Mouse (Mus musculus) limb, embryonic 13.5 days (tissue): ENCODE measurements around the gene Nlrp3. TPM values are rescaled to one million over a fixed set of nuclear protein-coding genes. Genes with fewer than 3 reads are reported as not detected.
A peak's percentile ranks its signal among the peaks of the same experiment; 100 is the strongest.
"Not testable (repeated sequence)": the region's sequence is repeated elsewhere in the genome, so short reads cannot be mapped to it uniquely, and the experiment has no call there.

Experiments
- ATAC-seq: fragments of 200-750 bp; cut with Nextera tagmentation; 2 replicates; pipeline ENCODE4 v1.8.0; 2017; ENCODE audit warnings: low read depth, moderate number of reproducible peaks, moderate TSS enrichment; ENCODE audit not compliant: low FRiP score
- H3K27ac ChIP-seq: fragments of 300-500 bp; sonication (generic); 2 replicates; pipeline ENCODE4 v1.5.1; 2015; ENCODE audit warnings: inconsistent platforms, mild to moderate bottlenecking, moderate library complexity
- H3K27me3 ChIP-seq: fragments of 300-500 bp; sonication (generic); 2 replicates; pipeline ENCODE4 v1.6.1; 2015; ENCODE audit warnings: mild to moderate bottlenecking, inconsistent platforms
- H3K36me3 ChIP-seq: fragments of 300-500 bp; sonication (generic); 2 replicates; pipeline ENCODE4 v1.6.1; 2015; ENCODE audit warnings: inconsistent platforms, mild to moderate bottlenecking, moderate library complexity
- H3K4me1 ChIP-seq: fragments of 300-500 bp; sonication (generic); 2 replicates; pipeline ENCODE4 v1.6.1; 2015; ENCODE audit warnings: inconsistent platforms
- H3K4me2 ChIP-seq: fragments of 300-500 bp; sonication (generic); replicated peaks from 2 replicates; pipeline ENCODE4 v1.6.1; 2015; ENCODE audit warnings: inconsistent platforms, mild to moderate bottlenecking, moderate library complexity
- H3K4me3 ChIP-seq: fragments of 300-500 bp; sonication (generic); 2 replicates; pipeline ENCODE4 v1.5.1; 2015; ENCODE audit warnings: moderate library complexity, mild to moderate bottlenecking, inconsistent platforms
- H3K9ac ChIP-seq: fragments of 300-500 bp; sonication (generic); 2 replicates; pipeline ENCODE4 v1.6.1; 2015; ENCODE audit warnings: mild to moderate bottlenecking, inconsistent platforms
- H3K9me3 ChIP-seq: fragments of 300-500 bp; sonication (generic); 2 replicates; pipeline ENCODE4 v1.6.1; 2016; ENCODE audit warnings: inconsistent platforms
- WGBS: fragments of 180-500 bp; shearing (Covaris S2); methylation state at CpG from one replicate; pipeline ENCODE4 v1.1.7; 2015; 5-methylcytosine and 5-hydroxymethylcytosine counted together
- polyA plus RNA-seq: library from polyadenylated mRNA; unstranded; fragments of >200 nt; fragmentation: Nextera tagmentation; extraction: Ambion mirVana; gene quantifications from 2 replicates; pipeline ENCODE4 v1.2.1, GENCODE M21; 2015

Nlrp3 gene
- polyA plus RNA-seq, 1 experiment from 2014 or later = 0.34 TPM

GRCm38 (mm10) chr11:59538387-59538786, 3.0 kb upstream of the Nlrp3 start:
- Histone ChIP-seq H3K36me3 (no peaks in the 10 kb centered on the region), H3K9me3 (no peaks in the 10 kb centered on the region), H3K4me3 (no peak overlapping the region), H3K27ac (no peak overlapping the region; the same call in 1 of the 2 replicates), H3K4me2 (peak overlapping the region; percentile 22), H3K4me1 (peaks cover 10% of the 10 kb centered on the region; the same call in 1 of the 2 replicates), H3K27me3 (no peaks in the 10 kb centered on the region), H3K9ac (no peak overlapping the region)
- ATAC-seq = no peak
- WGBS = 41% methylated on average over 11 of the region's 11 CpGs

- H3K27me3 ChIP-seq = no peaks in the 10 kb centered on the region
- H3K4me3 ChIP-seq = no peak overlapping the region
- WGBS = 70% methylated on average over 3 of the region's 3 CpGs
- H3K9me3 ChIP-seq = no peaks in the 10 kb centered on the region
- no peak overlapping the region for H3K9ac ChIP-seq
- no peak overlapping the region for H3K4me2 ChIP-seq
- peaks cover 10% of the 10 kb centered on the region; the same call in 1 of the 2 replicates for H3K4me1 ChIP-seq
- ATAC-seq = no peak
- no peaks in the 10 kb centered on the region for H3K36me3 ChIP-seq
- H3K27ac ChIP-seq = no peak overlapping the region
These were observed 1.2 kb upstream of the Nlrp3 start for GRCm38 (mm10) chr11:59540123-59540522.

GRCm38 (mm10) chr11:59542442-59542841, 1.1 kb downstream of the Nlrp3 start:
- no peak overlapping the region for H3K27ac ChIP-seq
- peaks cover 10% of the 10 kb centered on the region; the same call in 1 of the 2 replicates for H3K4me1 ChIP-seq
- no peak overlapping the region for H3K4me2 ChIP-seq
- ATAC-seq = no peak
- no peak overlapping the region for H3K9ac ChIP-seq
- H3K36me3 ChIP-seq = no peaks in the 10 kb centered on the region
- 76% methylated on average over 6 of the region's 6 CpGs for WGBS
- no peaks in the 10 kb centered on the region for H3K9me3 ChIP-seq
- no peaks in the 10 kb centered on the region for H3K27me3 ChIP-seq
- no peak overlapping the region for H3K4me3 ChIP-seq

GRCm38 (mm10) chr11:59543376-59543775, 2.0 kb downstream of the Nlrp3 start:
- no peaks in the 10 kb centered on the region for H3K36me3 ChIP-seq
- H3K4me2 ChIP-seq = no peak overlapping the region
- no peaks in the 10 kb centered on the region for H3K9me3 ChIP-seq
- no peak for ATAC-seq
- H3K9ac ChIP-seq = no peak overlapping the region
- no peak overlapping the region for H3K4me3 ChIP-seq
- H3K4me1 ChIP-seq = peaks cover 3% of the 10 kb centered on the region; the same call in 1 of the 2 replicates
- H3K27ac ChIP-seq = no peak overlapping the region
- H3K27me3 ChIP-seq = no peaks in the 10 kb centered on the region
- 80% methylated on average over 3 of the region's 3 CpGs for WGBS

GRCm38 (mm10) chr11:59544005-59544404, 2.6 kb downstream of the Nlrp3 start:
- H3K27ac ChIP-seq = no peak overlapping the region
- 84% methylated on average over 9 of the region's 9 CpGs for WGBS

GRCm38 (mm10) chr11:59554127-59554526, 12.8 kb downstream of the Nlrp3 start:
- Histone ChIP-seq H3K4me3 (no peak overlapping the region), H3K27me3 (no peaks in the 10 kb centered on the region), H3K9me3 (no peaks in the 10 kb centered on the region), H3K36me3 (no peaks in the 10 kb centered on the region), H3K27ac (no peak overlapping the region), H3K4me1 (no peaks in the 10 kb centered on the region), H3K9ac (no peak overlapping the region), H3K4me2 (no peak overlapping the region)
- 94% methylated on average over 11 of the region's 11 CpGs for WGBS
- no peak for ATAC-seq

More at GRCm38 (mm10) chr11:59544005-59544404, 2.6 kb downstream of the Nlrp3 start:
- Histone ChIP-seq H3K36me3 (no peaks in the 10 kb centered on the region), H3K4me1 (no peaks in the 10 kb centered on the region), H3K4me2 (no peak overlapping the region), H3K9ac (no peak overlapping the region), H3K4me3 (no peak overlapping the region), H3K9me3 (no peaks in the 10 kb centered on the region), H3K27me3 (0 out of 2 replicates have a peak, but pooled peaks cover 3% of the 10 kb centered on the region)
- no peak for ATAC-seq

GRCm38 (mm10) chr11:59554535-59554934, 13.2 kb downstream of the Nlrp3 start:
- no peak for ATAC-seq
- Histone ChIP-seq H3K9me3 (no peaks in the 10 kb centered on the region), H3K4me3 (no peak overlapping the region), H3K4me1 (no peaks in the 10 kb centered on the region), H3K9ac (no peak overlapping the region), H3K36me3 (no peaks in the 10 kb centered on the region), H3K4me2 (no peak overlapping the region), H3K27me3 (no peaks in the 10 kb centered on the region), H3K27ac (no peak overlapping the region)
- WGBS = 80% methylated on average over 8 of the region's 8 CpGs

GRCm38 (mm10) chr11:59560906-59561305, 19.5 kb downstream of the Nlrp3 start:
- Histone ChIP-seq H3K27ac (no peak overlapping the region), H3K4me2 (no peak overlapping the region), H3K4me1 (no peaks in the 10 kb centered on the region), H3K9me3 (no peaks in the 10 kb centered on the region), H3K36me3 (no peaks in the 10 kb centered on the region), H3K4me3 (no peak overlapping the region), H3K27me3 (no peaks in the 10 kb centered on the region), H3K9ac (no peak overlapping the region)
- no peak for ATAC-seq
- WGBS = 69% methylated on average over 3 of the region's 3 CpGs

- no peak for ATAC-seq
- Histone ChIP-seq H3K27ac (no peak overlapping the region), H3K4me2 (no peak overlapping the region), H3K4me1 (no peaks in the 10 kb centered on the region), H3K9ac (no peak overlapping the region), H3K36me3 (no peaks in the 10 kb centered on the region), H3K4me3 (no peak overlapping the region), H3K9me3 (no peaks in the 10 kb centered on the region), H3K27me3 (no peaks in the 10 kb centered on the region)
- WGBS = 94% methylated on average over 4 of the region's 4 CpGs
These were observed 21.0 kb downstream of the Nlrp3 start for GRCm38 (mm10) chr11:59562336-59562735.

- no peaks in the 10 kb centered on the region for H3K27me3 ChIP-seq
- H3K9me3 ChIP-seq = no peaks in the 10 kb centered on the region
- 70% methylated on average over 9 of the region's 9 CpGs for WGBS
- no peak for ATAC-seq
- H3K4me3 ChIP-seq = no peak overlapping the region
- no peak overlapping the region for H3K27ac ChIP-seq
- no peak overlapping the region for H3K9ac ChIP-seq
- no peaks in the 10 kb centered on the region for H3K36me3 ChIP-seq
- no peak overlapping the region for H3K4me2 ChIP-seq
- H3K4me1 ChIP-seq = no peaks in the 10 kb centered on the region
These were observed 21.5 kb downstream of the Nlrp3 start for GRCm38 (mm10) chr11:59562837-59563236.

- no peaks in the 10 kb centered on the region for H3K9me3 ChIP-seq
- H3K27me3 ChIP-seq = peaks cover 27% of the 10 kb centered on the region
- WGBS = 72% methylated on average over 3 of the region's 3 CpGs
- H3K27ac ChIP-seq = no peak overlapping the region
- no peaks in the 10 kb centered on the region for H3K4me1 ChIP-seq
- H3K4me3 ChIP-seq = no peak overlapping the region
- H3K36me3 ChIP-seq = no peaks in the 10 kb centered on the region
- no peak for ATAC-seq
- H3K9ac ChIP-seq = no peak overlapping the region
- no peak overlapping the region for H3K4me2 ChIP-seq
These were observed 27.9 kb downstream of the Nlrp3 start for GRCm38 (mm10) chr11:59569306-59569705.

- H3K36me3 ChIP-seq = no peaks in the 10 kb centered on the region
- 40% methylated on average over 9 of the region's 9 CpGs for WGBS
These were observed 34.4 kb downstream of the Nlrp3 start for GRCm38 (mm10) chr11:59575726-59576125.

GRCm38 (mm10) chr11:59576135-59576534, 34.8 kb downstream of the Nlrp3 start, which contains the start of gene Olfr222:
Olfr222 (minus strand) TSS chr11:59576235.
- peaks cover 24% of the 10 kb centered on the region for H3K27me3 ChIP-seq
- not testable (repeated sequence) for H3K4me2 ChIP-seq, ATAC-seq, H3K27ac ChIP-seq, H3K9me3 ChIP-seq, H3K36me3 ChIP-seq, H3K9ac ChIP-seq, H3K4me3 ChIP-seq, H3K4me1 ChIP-seq

More at GRCm38 (mm10) chr11:59575726-59576125, 34.4 kb downstream of the Nlrp3 start:
- no peak overlapping the region for H3K27ac ChIP-seq
- H3K4me1 ChIP-seq = no peaks in the 10 kb centered on the region
- no peaks in the 10 kb centered on the region for H3K9me3 ChIP-seq
- H3K27me3 ChIP-seq = peaks cover 28% of the 10 kb centered on the region
- no peak overlapping the region for H3K4me2 ChIP-seq
- ATAC-seq = no peak
- H3K9ac ChIP-seq = no peak overlapping the region
- H3K4me3 ChIP-seq = no peak overlapping the region
